Mouse (Mus musculus) hindbrain, embryonic 10.5 days (tissue): ENCODE measurements around the gene Pacsin2. TPM values are rescaled to one million over a fixed set of nuclear protein-coding genes. Genes with fewer than 3 reads are reported as not detected.
"Not testable (repeated sequence)": the region's sequence is repeated elsewhere in the genome, so short reads cannot be mapped to it uniquely, and the experiment has no call there.

Source experiments
- DNase-seq: peaks from one replicate; pipeline ENCODE4 v3.0.0-alpha.2; 2017; ENCODE audit warnings: low spot score
- H3K27ac ChIP-seq: fragments of 300-500 bp; sonication (generic); 2 replicates; pipeline ENCODE4 v1.5.1; 2016; ENCODE audit warnings: mild to moderate bottlenecking, moderate library complexity
- H3K27me3 ChIP-seq: fragments of 300-500 bp; sonication (generic); 2 replicates; pipeline ENCODE4 v1.6.1; 2016; ENCODE audit warnings: mild to moderate bottlenecking; ENCODE audit not compliant: poor library complexity, insufficient read depth, severe bottlenecking
- H3K36me3 ChIP-seq: fragments of 300-500 bp; sonication (generic); 2 replicates; pipeline ENCODE4 v1.6.1; 2016; ENCODE audit warnings: mild to moderate bottlenecking, moderate library complexity
- H3K4me1 ChIP-seq: fragments of 300-500 bp; sonication (generic); replicated peaks from 2 replicates; pipeline ENCODE4 v1.6.1; 2016; ENCODE audit warnings: mild to moderate bottlenecking
- H3K4me3 ChIP-seq: fragments of 300-500 bp; sonication (generic); 2 replicates; pipeline ENCODE4 v1.5.1; 2016; ENCODE audit warnings: mild to moderate bottlenecking, moderate library complexity
- H3K9me3 ChIP-seq: fragments of 300-500 bp; sonication (generic); 2 replicates; pipeline ENCODE4 v1.6.1; 2016; ENCODE audit warnings: mild to moderate bottlenecking, moderate library complexity
- WGBS: fragments of 180-500 bp; shearing (Covaris S2); methylation state at CpG from one replicate; pipeline ENCODE4 v1.1.7; 2016; 5-methylcytosine and 5-hydroxymethylcytosine counted together
- polyA plus RNA-seq: library from polyadenylated mRNA; unstranded; fragments of >200 nt; fragmentation: Nextera tagmentation; extraction: Ambion mirVana; gene quantifications from 2 replicates; pipeline ENCODE4 v1.2.1, GENCODE M21; 2016

Pacsin2 gene
- 53.3 and 57.7 TPM in 2 replicates for polyA plus RNA-seq

DNA sequence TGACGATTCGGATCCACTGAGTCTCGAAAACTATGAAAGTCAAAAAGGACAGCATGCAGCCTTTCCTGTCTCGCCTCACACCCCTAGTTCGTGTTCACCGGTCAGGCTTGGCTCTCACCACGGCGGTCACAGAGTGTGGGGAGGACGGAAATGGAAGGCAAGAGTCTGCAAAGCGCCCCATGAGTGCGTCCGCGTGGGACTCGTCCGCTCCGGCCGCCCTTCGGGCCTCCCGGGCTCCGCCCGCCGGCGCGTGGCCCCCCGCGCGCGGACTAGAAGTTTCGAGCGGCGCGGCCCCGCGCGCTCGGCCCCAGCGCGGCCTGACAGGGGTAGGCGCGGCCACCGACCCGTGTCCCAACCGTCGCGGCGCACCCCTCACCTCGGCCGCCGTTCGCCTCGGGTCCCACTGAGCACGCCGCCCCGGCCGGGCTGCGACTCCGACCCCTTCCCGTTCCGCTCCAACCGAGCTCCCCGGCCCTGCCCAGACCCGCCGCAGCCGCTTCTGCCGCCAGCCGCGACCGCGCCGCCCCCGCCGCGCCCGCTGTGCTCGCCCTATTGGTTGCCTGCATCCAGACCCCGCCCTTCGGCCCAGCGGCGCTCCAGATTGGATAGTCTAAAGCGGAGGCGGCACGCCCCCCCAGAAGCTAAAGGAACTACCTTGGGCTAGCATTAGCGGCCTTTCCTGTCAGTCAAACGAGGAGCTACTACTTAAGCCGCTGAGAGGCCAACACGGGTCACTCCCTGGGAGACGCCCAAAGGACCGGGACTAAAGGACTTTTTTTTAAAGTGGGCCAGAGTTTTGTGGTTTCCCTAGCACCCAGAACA lies at the start of gene Pacsin2:
Gene Pacsin2, minus strand, starts transcription at position 524 of the 822 bp plus-strand sequence.
- Histone ChIP-seq H3K27ac (peak within 1 kb of the TSS; percentile 91), H3K4me3 (peak within 1 kb of the TSS; percentile 82), H3K27me3 (no peaks in the 10 kb centered on the region), H3K36me3 (no peaks in the 10 kb centered on the region), H3K9me3 (no peaks in the 10 kb centered on the region), H3K4me1 (peaks cover 24% of the 10 kb centered on the region)
- peak; percentile 98 for DNase-seq
- WGBS: under 1% methylated on average over 88 of the region's 88 CpGs

DNA sequence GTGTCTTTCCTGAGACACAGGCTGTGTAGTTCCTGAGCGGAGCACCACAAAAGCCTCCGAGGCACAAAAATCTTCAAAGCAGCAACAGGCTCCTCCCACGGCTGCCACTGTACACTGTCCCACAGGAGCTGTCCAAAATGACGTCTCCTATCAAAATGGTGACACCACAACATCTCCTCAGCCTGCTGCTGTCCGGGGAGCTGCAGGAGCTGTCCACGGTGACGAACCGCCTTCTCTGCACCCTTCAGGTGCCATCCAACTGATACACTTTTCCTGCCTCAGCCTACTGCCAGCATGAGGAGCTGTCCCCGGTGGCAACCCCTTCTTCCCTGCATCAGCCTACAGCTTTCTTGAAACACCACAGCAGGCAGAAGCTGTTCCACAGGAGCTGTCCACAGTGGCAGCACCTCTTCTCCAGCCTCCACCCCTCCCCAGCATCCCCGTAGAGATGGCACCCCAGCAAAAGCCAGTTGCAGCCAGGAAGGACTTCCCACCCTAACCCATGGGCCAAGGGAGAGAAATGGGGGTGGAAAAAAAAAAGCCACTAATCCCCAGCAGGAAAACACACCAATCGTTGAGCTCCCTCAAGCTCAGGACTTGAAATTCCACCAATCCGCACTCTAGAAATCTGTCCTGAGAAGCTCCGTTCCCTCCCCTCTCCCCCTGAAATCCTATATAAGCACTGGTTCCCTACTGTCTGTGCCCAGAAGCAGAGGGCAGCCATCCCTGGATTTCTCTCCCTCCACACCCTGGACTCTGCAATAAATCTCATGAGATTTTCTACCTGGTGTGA lies 48.3 kb upstream of the Pacsin2 start:
- no peaks in the 10 kb centered on the region; the same call in 1 of the 2 replicates for H3K27me3 ChIP-seq
- no peak for DNase-seq
- no peak overlapping the region for H3K27ac ChIP-seq
- H3K4me3 ChIP-seq: no peak overlapping the region
- no peaks in the 10 kb centered on the region for H3K36me3 ChIP-seq
- 0 out of 2 replicates have a peak, but pooled peaks cover 3% of the 10 kb centered on the region for H3K9me3 ChIP-seq
- peaks cover 22% of the 10 kb centered on the region for H3K4me1 ChIP-seq
- WGBS: 78% methylated on average over 13 of the region's 13 CpGs

DNA sequence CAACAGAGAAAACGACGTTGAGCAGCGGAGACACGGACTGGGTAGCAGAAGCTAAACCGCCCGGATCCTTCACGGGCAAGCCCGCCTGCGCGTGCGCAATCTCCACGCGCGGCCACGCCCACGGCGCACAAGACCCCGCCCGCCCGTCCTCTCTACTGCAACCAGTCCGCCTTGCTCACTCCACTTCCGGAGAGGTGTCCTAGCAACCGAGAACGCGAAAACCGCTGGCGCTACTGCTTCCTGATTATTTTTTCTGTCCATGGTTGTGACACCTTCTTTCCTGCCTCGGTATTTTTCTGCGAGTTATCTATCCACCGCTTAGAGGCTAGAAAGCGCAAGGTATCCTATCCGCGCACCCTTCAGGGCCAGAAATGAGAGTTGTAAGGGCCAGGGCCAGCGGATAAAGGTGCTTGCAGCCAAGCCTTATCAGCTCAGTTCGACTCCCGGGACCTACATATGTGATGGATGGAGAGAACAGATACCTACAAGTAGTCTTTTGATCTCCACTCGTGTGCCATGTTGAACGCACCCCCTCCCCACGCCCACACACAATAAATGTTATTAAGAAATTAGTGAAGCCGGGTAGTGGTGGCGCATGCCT lies 46.5 kb upstream of the Pacsin2 start, which contains the start of gene Ttll1:
Gene Ttll1, minus strand, starts transcription at position 89 of the 601 bp plus-strand sequence.
- Histone ChIP-seq H3K27ac (peak within 1 kb of the TSS; percentile 87), H3K4me3 (peak within 1 kb of the TSS; percentile 71), H3K4me1 (peaks cover 22% of the 10 kb centered on the region), H3K36me3 (peaks cover 3% of the 10 kb centered on the region; the same call in 1 of the 2 replicates), H3K9me3 (no peaks in the 10 kb centered on the region), H3K27me3 (no peaks in the 10 kb centered on the region; the same call in 1 of the 2 replicates)
- DNase-seq: peak; percentile 95
- 13% methylated on average over 41 of the region's 41 CpGs for WGBS

DNA sequence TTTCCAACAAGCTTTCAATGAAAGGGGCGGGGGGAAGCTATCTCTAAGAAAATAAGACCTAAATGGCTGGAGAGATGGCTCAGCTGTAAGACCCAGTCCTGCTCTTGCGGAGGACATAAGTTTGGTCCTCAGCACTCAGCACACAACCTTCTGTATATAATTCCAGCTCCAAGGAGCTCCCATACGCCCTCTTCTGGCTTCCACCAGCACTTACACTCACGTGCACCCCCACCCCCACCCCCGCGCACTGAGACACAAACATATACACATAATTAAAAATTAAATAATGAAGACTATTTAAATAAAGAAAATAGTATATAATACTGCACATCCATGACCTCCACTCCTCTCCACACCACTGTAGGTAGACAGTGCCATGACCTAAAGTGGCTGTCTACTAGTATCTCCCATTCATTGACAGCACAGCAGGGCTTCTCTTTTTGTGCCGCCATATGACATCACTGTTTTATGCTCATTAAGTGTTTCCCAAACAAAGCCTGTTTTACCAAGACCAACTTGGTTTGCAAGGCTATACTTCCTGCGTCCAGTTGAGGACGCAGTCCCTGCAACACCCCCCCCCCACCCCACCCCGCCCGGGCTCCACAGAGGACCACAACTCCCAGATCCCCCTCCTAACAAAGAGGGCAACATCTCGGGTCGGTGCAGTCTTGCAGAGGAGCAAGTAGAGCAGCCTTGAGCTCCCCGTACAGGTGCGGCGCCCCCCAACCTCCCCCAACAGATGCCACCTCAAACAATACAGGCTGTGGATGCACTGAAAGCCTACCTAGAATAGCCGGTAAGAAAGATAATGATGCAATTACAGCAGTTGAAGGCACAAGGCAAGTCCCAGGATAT lies 45.8 kb upstream of the Pacsin2 start:
- WGBS: 25% methylated on average over 17 of the region's 17 CpGs
- Histone ChIP-seq H3K27ac (peak overlapping the region; percentile 87), H3K36me3 (peaks cover 10% of the 10 kb centered on the region), H3K4me1 (peaks cover 22% of the 10 kb centered on the region), H3K27me3 (no peaks in the 10 kb centered on the region; the same call in 1 of the 2 replicates), H3K4me3 (peak overlapping the region; percentile 71), H3K9me3 (no peaks in the 10 kb centered on the region)
- DNase-seq: no peak

DNA sequence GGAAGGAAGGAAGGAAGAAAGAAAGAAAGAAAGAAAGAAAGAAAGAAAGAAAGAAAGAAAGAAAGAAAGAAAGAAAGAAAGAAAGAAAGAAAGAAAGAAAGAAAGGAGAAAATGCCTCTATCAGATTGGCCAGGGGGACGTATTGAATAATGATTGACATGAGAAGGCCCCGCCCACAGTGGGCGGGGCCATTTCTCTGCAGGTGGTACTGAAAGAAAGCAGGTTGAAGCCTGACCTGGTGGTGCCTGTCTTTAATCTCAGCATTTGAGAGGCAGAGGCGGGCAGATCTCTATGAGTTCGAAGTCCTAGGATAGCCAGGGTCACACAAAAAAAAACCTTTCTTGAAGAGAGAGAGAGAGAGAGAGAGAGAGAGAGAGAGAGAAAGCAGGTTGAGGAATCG lies 37.1 kb upstream of the Pacsin2 start:
- H3K27ac ChIP-seq, DNase-seq: not testable (repeated sequence)
- H3K36me3 ChIP-seq: peaks cover 92% of the 10 kb centered on the region

DNA sequence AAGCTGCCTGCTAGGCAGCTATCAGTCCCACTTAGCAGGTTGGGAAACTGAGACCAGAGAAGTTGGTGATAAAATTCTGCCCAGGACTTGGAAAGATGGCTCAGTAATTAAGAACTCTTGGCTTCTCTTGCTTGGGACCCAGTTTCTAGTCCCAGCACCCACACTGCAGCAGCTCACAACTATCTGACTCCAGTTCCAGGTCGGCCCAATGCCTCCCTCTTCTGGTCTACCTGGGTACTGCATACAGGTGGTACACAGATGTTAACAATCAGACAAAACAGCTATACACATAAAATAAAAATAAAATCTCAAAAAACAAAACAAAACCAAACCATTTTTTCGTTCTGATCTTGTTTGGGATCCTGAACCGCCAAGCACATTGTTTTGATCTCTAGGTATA lies 35.9 kb upstream of the Pacsin2 start:
- Histone ChIP-seq H3K4me3 (no peak overlapping the region), H3K4me1 (no peaks in the 10 kb centered on the region), H3K36me3 (peaks cover 95% of the 10 kb centered on the region), H3K27me3 (no peaks in the 10 kb centered on the region), H3K9me3 (no peaks in the 10 kb centered on the region), H3K27ac (no peak overlapping the region)
- 62% methylated on average over 3 of the region's 3 CpGs for WGBS
- DNase-seq: no peak

More for the DNA sequence above, 37.1 kb upstream of the Pacsin2 start:
- not testable (repeated sequence) for H3K27me3 ChIP-seq, H3K9me3 ChIP-seq, H3K4me1 ChIP-seq, H3K4me3 ChIP-seq
- WGBS: 80% methylated on average over 6 of the region's 6 CpGs

DNA sequence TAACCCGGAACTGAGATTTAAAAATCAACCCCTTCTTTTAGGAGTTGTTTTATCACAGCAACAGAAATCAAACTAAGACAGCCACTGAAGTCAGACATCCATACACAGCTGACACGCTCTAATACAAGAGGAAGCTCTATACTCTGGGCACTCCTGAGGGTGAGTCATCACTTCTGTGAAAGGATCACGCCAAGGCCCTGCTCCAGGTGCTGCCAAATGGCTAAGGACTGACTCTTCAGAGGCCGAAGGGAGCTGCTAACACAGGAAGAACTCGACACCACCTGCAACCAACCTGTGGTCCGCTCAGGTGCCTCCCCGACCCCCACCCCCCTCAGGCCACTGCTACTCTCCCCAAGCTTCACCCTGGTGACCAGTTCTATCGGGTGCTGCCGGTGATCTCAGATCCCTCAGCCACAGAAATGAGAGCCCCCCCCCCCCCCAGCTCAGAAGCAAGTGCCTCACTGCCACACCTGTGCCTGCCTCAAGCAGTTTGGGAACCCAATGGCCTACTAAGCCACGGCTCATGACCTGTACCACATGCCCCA lies 34.9 kb upstream of the Pacsin2 start:
- Histone ChIP-seq H3K4me3 (no peak overlapping the region), H3K9me3 (no peaks in the 10 kb centered on the region), H3K4me1 (no peaks in the 10 kb centered on the region; the same call in 1 of the 2 replicates), H3K36me3 (peaks cover 95% of the 10 kb centered on the region), H3K27me3 (no peaks in the 10 kb centered on the region), H3K27ac (no peak overlapping the region)
- no peak for DNase-seq
- 92% methylated on average over 10 of the region's 10 CpGs for WGBS

DNA sequence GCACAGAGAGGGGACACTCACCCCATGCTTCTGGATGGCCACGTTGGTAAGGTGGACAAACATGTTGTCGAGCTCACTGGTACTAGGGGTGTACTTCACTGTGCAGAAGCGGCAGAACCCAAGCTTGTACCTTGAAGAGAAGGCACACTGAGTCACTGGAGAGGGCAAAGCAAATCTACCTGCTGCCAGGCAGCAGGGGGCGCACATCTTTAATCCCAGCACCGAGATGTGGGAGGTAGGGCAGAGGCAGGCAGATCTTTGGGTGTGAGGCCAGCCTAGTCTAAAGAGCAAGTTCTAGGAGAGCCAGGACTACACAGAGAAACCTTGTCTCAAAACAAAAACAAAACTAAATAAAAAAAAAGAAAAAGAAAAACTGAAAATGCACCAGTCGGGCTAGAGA lies 32.9 kb upstream of the Pacsin2 start:
- H3K9me3 ChIP-seq: no peaks in the 10 kb centered on the region
- 92% methylated on average over 6 of the region's 6 CpGs for WGBS
- H3K4me3 ChIP-seq: no peak overlapping the region
- peaks cover 96% of the 10 kb centered on the region for H3K36me3 ChIP-seq
- no peak overlapping the region for H3K27ac ChIP-seq
- no peaks in the 10 kb centered on the region for H3K27me3 ChIP-seq
- DNase-seq: no peak
- H3K4me1 ChIP-seq: no peaks in the 10 kb centered on the region; the same call in 1 of the 2 replicates

DNA sequence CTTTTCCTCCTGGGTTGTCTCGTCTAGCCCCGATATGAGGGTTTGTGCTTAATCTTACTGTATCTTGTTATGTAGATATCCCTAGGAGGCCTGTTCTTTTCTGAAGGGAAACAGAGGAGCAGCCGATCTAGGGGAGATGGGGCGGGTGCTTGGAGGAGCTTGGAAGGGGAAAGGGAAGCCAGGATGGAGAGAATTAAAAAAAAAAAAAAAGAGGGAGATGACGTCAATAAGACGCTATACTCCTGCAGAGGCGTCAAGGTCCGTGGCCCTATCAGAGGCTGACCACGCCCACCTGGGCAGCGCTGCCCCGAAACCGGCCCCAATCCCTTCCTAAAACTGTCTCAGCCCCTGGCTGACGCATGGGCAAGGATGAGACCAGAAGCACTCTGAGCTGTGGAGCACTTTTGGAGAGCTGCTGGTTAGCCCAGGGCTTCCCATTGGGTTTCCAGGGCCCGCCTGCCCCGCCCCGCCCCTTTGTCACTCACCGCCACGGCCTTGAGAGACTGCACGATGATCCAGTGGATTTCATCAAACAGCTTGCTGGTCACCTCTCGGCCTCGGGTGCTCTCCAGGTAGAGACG lies 31.5 kb upstream of the Pacsin2 start:
- no peaks in the 10 kb centered on the region; the same call in 1 of the 2 replicates for H3K4me1 ChIP-seq
- H3K27ac ChIP-seq: no peak overlapping the region
- peaks cover 98% of the 10 kb centered on the region for H3K36me3 ChIP-seq
- H3K4me3 ChIP-seq: peak overlapping the region; percentile 9
- peak; percentile 10 for DNase-seq
- H3K27me3 ChIP-seq: no peaks in the 10 kb centered on the region
- H3K9me3 ChIP-seq: no peaks in the 10 kb centered on the region
- WGBS: 65% methylated on average over 22 of the region's 22 CpGs

DNA sequence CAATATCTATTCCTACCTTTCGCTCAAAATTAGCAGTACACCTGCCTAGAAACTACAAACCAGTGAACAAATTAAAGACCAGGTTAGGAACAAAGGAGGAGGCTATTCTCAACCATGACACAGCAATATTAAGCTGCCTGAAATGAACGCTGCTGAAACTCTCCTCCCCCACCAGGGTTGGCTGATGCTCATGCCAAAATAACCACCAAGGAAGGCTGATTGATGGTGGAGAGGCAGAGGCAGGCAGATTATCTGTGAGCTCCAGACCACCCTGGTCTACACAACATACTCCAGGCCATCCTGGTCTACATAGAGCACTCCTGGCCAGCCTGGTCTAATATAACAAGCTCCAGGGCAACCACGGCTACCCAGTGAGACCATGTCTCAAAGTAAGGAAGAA lies 30.8 kb upstream of the Pacsin2 start:
- WGBS: 90% methylated on average over 3 of the region's 3 CpGs
- H3K27ac ChIP-seq: no peak overlapping the region
- H3K9me3 ChIP-seq: no peaks in the 10 kb centered on the region
- H3K36me3 ChIP-seq: peaks cover 98% of the 10 kb centered on the region
- no peak for DNase-seq
- H3K27me3 ChIP-seq: no peaks in the 10 kb centered on the region
- H3K4me3 ChIP-seq: no peak overlapping the region
- no peaks in the 10 kb centered on the region; the same call in 1 of the 2 replicates for H3K4me1 ChIP-seq

DNA sequence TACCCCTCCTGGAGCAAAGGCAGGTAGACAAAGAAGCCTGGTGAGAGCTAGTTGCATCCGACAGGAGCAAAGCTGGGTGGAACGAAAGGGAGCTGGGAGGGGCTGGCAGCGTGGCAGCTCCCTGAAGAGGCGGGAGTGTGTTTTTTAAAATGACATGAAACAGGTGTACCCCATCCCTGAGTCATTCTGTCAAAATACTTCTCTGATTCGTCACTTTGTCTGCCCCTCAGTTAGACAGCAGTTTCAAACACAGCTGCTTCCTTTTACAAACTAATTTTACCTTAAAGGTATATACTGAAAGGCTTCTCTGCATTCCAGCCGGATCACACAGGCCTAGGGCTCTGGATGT lies 30.1 kb upstream of the Pacsin2 start:
- H3K4me1 ChIP-seq: no peaks in the 10 kb centered on the region; the same call in 1 of the 2 replicates
- H3K9me3 ChIP-seq: no peaks in the 10 kb centered on the region
- WGBS: 85% methylated on average over 6 of the region's 6 CpGs
- DNase-seq: no peak
- no peak overlapping the region for H3K4me3 ChIP-seq
- peaks cover 97% of the 10 kb centered on the region for H3K36me3 ChIP-seq
- H3K27me3 ChIP-seq: no peaks in the 10 kb centered on the region
- H3K27ac ChIP-seq: no peak overlapping the region
